19 mouse cellular contexts compared by ENCODE assay signal in genomic region chr5:151246287-151246686, GRCm38 (mm10). TPM values are rescaled to one million over a fixed set of nuclear protein-coding genes. Genes with fewer than 3 reads are reported as not detected.
DNase-seq lines count a peak whose midpoint lies in the region; ATAC-seq and TF ChIP-seq lines count a peak whose summit lies in the region.
"Had no signal": no experiment of that assay in that cellular context is flagged by ENCODE, and none has a peak within 500 bp of the region (broad histone marks: within the 10 kb centered on the region; RNA-seq: fewer than 3 reads in every experiment).

No protein-coding gene starts in this region.

- TF ChIP-seq CTCF in intestine, postnatal 0 days (IDR thresholded peaks at IDR 0.05; ENCODE audit: low read depth): no peak
- no peak for TF ChIP-seq CTCF in small intestine, adult 2 months (IDR thresholded peaks at IDR 0.05; ENCODE audit: extremely low read depth, insufficient read length, insufficient replicate concordance, low read depth, low read length)

- no peak overlapping the region for H3K27ac ChIP-seq in kidney, embryonic 16.5 days (ENCODE audit: low read length)
- no peak overlapping the region for H3K27ac ChIP-seq in intestine, postnatal 0 days (ENCODE audit: low read depth, low read length)
- H3K27ac ChIP-seq in small intestine, adult 2 months (ENCODE audit: insufficient read depth, low read depth, low read length): 0 out of 2 replicates have a peak overlapping the region, but pooled peaks have one; percentile 53
- no peak overlapping the region for H3K27ac ChIP-seq in forebrain, embryonic 11.5 days (ENCODE audit: low read depth, low read length)
- H3K27ac ChIP-seq: embryonic facial prominence, embryonic 15.5 days; limb, embryonic 13.5 days had no signal

- H3K9me3 ChIP-seq in kidney, embryonic 16.5 days (ENCODE audit: low read length): no peaks in the 10 kb centered on the region
- H3K9me3 ChIP-seq in intestine, postnatal 0 days (ENCODE audit: control insufficient read depth): no peaks in the 10 kb centered on the region
- no peaks in the 10 kb centered on the region for H3K9me3 ChIP-seq in forebrain, embryonic 11.5 days (ENCODE audit: control insufficient read depth, low read length)
- H3K9me3 ChIP-seq: embryonic facial prominence, embryonic 15.5 days; limb, embryonic 13.5 days had no signal

- 74% methylated on average over 2 of the region's 2 CpGs for WGBS in kidney, embryonic 16.5 days
- 46% methylated on average over 2 of the region's 2 CpGs for WGBS in intestine, postnatal 0 days
- 32% methylated on average over 2 of the region's 2 CpGs for WGBS in small intestine, adult 2 months
- 94% methylated on average over 2 of the region's 2 CpGs for WGBS in forebrain, embryonic 11.5 days

- H3K27me3 ChIP-seq in kidney, embryonic 16.5 days (ENCODE audit: insufficient read depth, low read length): no peaks in the 10 kb centered on the region
- H3K27me3 ChIP-seq in intestine, postnatal 0 days (replicated peaks; ENCODE audit: control insufficient read depth, insufficient read depth, low read length): no peaks in the 10 kb centered on the region
- H3K27me3 ChIP-seq in small intestine, adult 2 months (ENCODE audit: control insufficient read depth, insufficient read depth, low read length): no peaks in the 10 kb centered on the region
- H3K27me3 ChIP-seq in forebrain, embryonic 11.5 days (ENCODE audit: control insufficient read depth, insufficient read depth, low read length): no peaks in the 10 kb centered on the region
- H3K27me3 ChIP-seq: embryonic facial prominence, embryonic 15.5 days; limb, embryonic 13.5 days had no signal

- H3K4me1 ChIP-seq in kidney, embryonic 16.5 days (ENCODE audit: insufficient read depth, low read length): peaks cover 21% of the 10 kb centered on the region
- no peaks in the 10 kb centered on the region; the same call in 1 of the 2 replicates for H3K4me1 ChIP-seq in intestine, postnatal 0 days (replicated peaks; ENCODE audit: control insufficient read depth, insufficient read depth, low read length)
- H3K4me1 ChIP-seq in small intestine, adult 2 months (ENCODE audit: control insufficient read depth, insufficient read depth, insufficient read length, low read length): peaks cover 16% of the 10 kb centered on the region; the same call in 1 of the 2 replicates
- H3K4me1 ChIP-seq in forebrain, embryonic 11.5 days (replicated peaks; ENCODE audit: control insufficient read depth, insufficient read depth, low read length): no peaks in the 10 kb centered on the region
- H3K4me1 ChIP-seq: embryonic facial prominence, embryonic 15.5 days had no signal

- no peak overlapping the region for H3K9ac ChIP-seq in kidney, embryonic 16.5 days (replicated peaks; ENCODE audit: low read length)
- H3K9ac ChIP-seq in intestine, postnatal 0 days (ENCODE audit: low read depth, low read length): no peak overlapping the region
- no peak overlapping the region for H3K9ac ChIP-seq in forebrain, embryonic 11.5 days (ENCODE audit: low read length)
- H3K9ac ChIP-seq: embryonic facial prominence, embryonic 15.5 days; limb, embryonic 13.5 days had no signal

- ATAC-seq in kidney, embryonic 16.5 days (ENCODE audit: low FRiP score, low TSS enrichment): 0 out of 2 replicates have a peak, but pooled peaks have one; percentile 36
- peak; percentile 88 for ATAC-seq in intestine, postnatal 0 days
- ATAC-seq in forebrain, embryonic 11.5 days (replicated peaks; ENCODE audit: low FRiP score): no peak
- no peak for ATAC-seq in granulocyte monocyte progenitor cell, adult 5-6 weeks (replicated peaks; ENCODE audit: poor library complexity, severe bottlenecking)
- ATAC-seq: forebrain, embryonic 16.5 days had no signal

- TF ChIP-seq POLR2A in small intestine, adult 2 months (IDR thresholded peaks at IDR 0.05; ENCODE audit: low read depth, low read length): no peak

- no peak overlapping the region for H3K4me2 ChIP-seq in kidney, embryonic 16.5 days (replicated peaks; ENCODE audit: low read depth, low read length)
- no peak overlapping the region; the same call in 1 of the 2 replicates for H3K4me2 ChIP-seq in intestine, postnatal 0 days (replicated peaks; ENCODE audit: low read depth)
- no peak overlapping the region for H3K4me2 ChIP-seq in forebrain, embryonic 11.5 days (ENCODE audit: low read depth, low read length, severe bottlenecking)
- H3K4me2 ChIP-seq: embryonic facial prominence, embryonic 15.5 days; limb, embryonic 13.5 days; midbrain, embryonic 11.5 days had no signal

- H3K4me3 ChIP-seq in kidney, embryonic 16.5 days (ENCODE audit: low read length): no peak overlapping the region
- H3K4me3 ChIP-seq in intestine, postnatal 0 days (ENCODE audit: low read depth, low read length): no peak overlapping the region
- no peak overlapping the region for H3K4me3 ChIP-seq in small intestine, adult 2 months (ENCODE audit: low read depth, low read length)
- H3K4me3 ChIP-seq in forebrain, embryonic 11.5 days (ENCODE audit: low read depth, low read length): no peak overlapping the region
- H3K4me3 ChIP-seq: embryonic facial prominence, embryonic 15.5 days; limb, embryonic 13.5 days had no signal

- no peaks in the 10 kb centered on the region for H3K36me3 ChIP-seq in kidney, embryonic 16.5 days (ENCODE audit: insufficient read depth, low read length)
- H3K36me3 ChIP-seq in intestine, postnatal 0 days (ENCODE audit: control insufficient read depth, insufficient read depth): no peaks in the 10 kb centered on the region
- no peaks in the 10 kb centered on the region for H3K36me3 ChIP-seq in small intestine, adult 2 months (ENCODE audit: control insufficient read depth, insufficient read depth, low read length)
- H3K36me3 ChIP-seq in forebrain, embryonic 11.5 days (ENCODE audit: control insufficient read depth, insufficient read depth, low read length): no peaks in the 10 kb centered on the region
- H3K36me3 ChIP-seq: embryonic facial prominence, embryonic 15.5 days; limb, embryonic 13.5 days had no signal

- no peak for DNase-seq in kidney, postnatal 10 days
- peak; percentile 56 for DNase-seq in c-Kit-positive CD71-positive TER-119-negative erythroid progenitor cells, embryonic 14.5 days (ENCODE audit: low read depth)
- no peak for DNase-seq in forebrain, embryonic 11.5 days (ENCODE audit: low spot score)
- no peak for DNase-seq in cerebellum, adult 9-10 months
- DNase-seq: B cell, adult 2 months; cerebellum, postnatal 10 days; heart, postnatal 4 days; layer of hippocampus, postnatal 36 days; lung, postnatal 14 days; spleen, adult 18-20 months; thymus, adult 18-20 months had no signal

RNA-seq across cellular contexts. Expression of gene Stard13, which starts 12.7 kb away (rescaled TPM):
- polyA plus RNA-seq in kidney, embryonic 16.5 days (2015; fragmentation: Nextera tagmentation; extraction: Ambion mirVana): 12.0 and 12.2 TPM in 2 replicates
- polyA plus RNA-seq in intestine, postnatal 0 days (2015; fragmentation: Nextera tagmentation; extraction: Ambion mirVana): 3.7 and 5.1 TPM in 2 replicates
- 4.7 and 4.9 TPM in 2 replicates for polyA plus RNA-seq in small intestine, adult 2 months (2012; rRNA removed)
- polyA plus RNA-seq in forebrain, embryonic 11.5 days (2014; fragmentation: Nextera tagmentation; extraction: Ambion mirVana): 2.7 and 3.4 TPM in 2 replicates
- total RNA-seq in granulocyte monocyte progenitor cell, adult 5-6 weeks (2014; fragmentation: Nextera tagmentation): not detected in 2 replicates
- not detected in 2 replicates for total RNA-seq in granulocyte monocyte progenitor cell, adult 5-6 weeks (2017)

Comparison
In these comparisons a context has a peak if more than half of its experiments do, and no peak if none do; other contexts are left out.
1. ATAC-seq: peak in kidney, embryonic 16.5 days (single experiment) and intestine, postnatal 0 days (single experiment); none in forebrain, embryonic 11.5 days (single experiment) and granulocyte monocyte progenitor cell, adult 5-6 weeks (single experiment).